Mouse (Mus musculus) stomach, postnatal 0 days (tissue): Measurements from ENCODE around the gene Cpeb1.

Source experiments
- CTCF ChIP-seq: IDR thresholded peaks from 2 replicates; pipeline ENCODE4 v1.5.1; 2016; ENCODE audit warnings: antibody characterized with exemption, low read depth, mild to moderate bottlenecking, moderate library complexity
- EP300 ChIP-seq: optimal IDR thresholded peaks from 2 replicates; pipeline ENCODE3; 2016; ENCODE audit warnings: antibody characterized with exemption

GRCm38 (mm10) chr7:81480800-81481199 lies 25.5 kb upstream of the Cpeb1 start:
- TF ChIP-seq CTCF: no peak
- no peak for TF ChIP-seq EP300
